Mouse (Mus musculus): ENCODE data around the gene Etv1. TPM values are rescaled to one million over a fixed set of nuclear protein-coding genes. Genes with fewer than 3 reads are reported as not detected.
"Not testable (repeated sequence)": the region's sequence is repeated elsewhere in the genome, so short reads cannot be mapped to it uniquely, and the experiment has no call there.

Gene Etv1
- total RNA-seq, 4 experiments from 2014 or later = 66.0 to 91.2 (median 76.2) TPM

GRCm38 (mm10) chr12:38818320-38818719 is 39.1 kb downstream of the Etv1 start:
- no peak for DNase-seq

- DNase-seq = no peak
These were observed 41.5 kb downstream of the Etv1 start for GRCm38 (mm10) chr12:38820642-38821041.

GRCm38 (mm10) chr12:38824405-38824804 is 45.2 kb downstream of the Etv1 start:
- no peak for DNase-seq

GRCm38 (mm10) chr12:38832981-38833380 is 53.8 kb downstream of the Etv1 start:
- no peak for DNase-seq

GRCm38 (mm10) chr12:38834581-38834980 is 55.4 kb downstream of the Etv1 start:
- no peak for DNase-seq

GRCm38 (mm10) chr12:38834986-38835385 is 55.8 kb downstream of the Etv1 start:
- not testable (repeated sequence) for DNase-seq

- DNase-seq = no peak
These were observed 64.7 kb downstream of the Etv1 start for GRCm38 (mm10) chr12:38843801-38844295.

GRCm38 (mm10) chr12:38847500-38848261 is 68.5 kb downstream of the Etv1 start:
- DNase-seq = no peak

GRCm38 (mm10) chr12:38849994-38850393 is 70.8 kb downstream of the Etv1 start:
- DNase-seq = no peak

GRCm38 (mm10) chr12:38854274-38854673 is 75.1 kb downstream of the Etv1 start:
- no peak for DNase-seq

GRCm38 (mm10) chr12:38854751-38855150 is 75.6 kb downstream of the Etv1 start:
- DNase-seq = no peak

GRCm38 (mm10) chr12:38859675-38860074 is 80.5 kb downstream of the Etv1 start:
- no peak for DNase-seq

- no peak for DNase-seq
These were observed 81.3 kb downstream of the Etv1 start for GRCm38 (mm10) chr12:38860168-38861115.

- no peak for DNase-seq
These were observed 84.2 kb downstream of the Etv1 start for GRCm38 (mm10) chr12:38863395-38863794.

GRCm38 (mm10) chr12:38863982-38864828 is 85.0 kb downstream of the Etv1 start:
- DNase-seq = no peak

- DNase-seq = peak; percentile 53
These were observed 95.4 kb downstream of the Etv1 start for GRCm38 (mm10) chr12:38874470-38874995.

- peak; percentile 8 for DNase-seq
These were observed 125.3 kb downstream of the Etv1 start for GRCm38 (mm10) chr12:38904516-38904915.

- DNase-seq = no peak
These were observed 127.1 kb downstream of the Etv1 start for GRCm38 (mm10) chr12:38906314-38906713.

- peak; percentile 9 for DNase-seq
These were observed 127.6 kb downstream of the Etv1 start for GRCm38 (mm10) chr12:38906812-38907211.

GRCm38 (mm10) chr12:38908947-38909346 is 129.8 kb downstream of the Etv1 start:
- DNase-seq = no peak

All from adrenal gland, adult 8-10 months (tissue).